In the genomic region with DNA sequence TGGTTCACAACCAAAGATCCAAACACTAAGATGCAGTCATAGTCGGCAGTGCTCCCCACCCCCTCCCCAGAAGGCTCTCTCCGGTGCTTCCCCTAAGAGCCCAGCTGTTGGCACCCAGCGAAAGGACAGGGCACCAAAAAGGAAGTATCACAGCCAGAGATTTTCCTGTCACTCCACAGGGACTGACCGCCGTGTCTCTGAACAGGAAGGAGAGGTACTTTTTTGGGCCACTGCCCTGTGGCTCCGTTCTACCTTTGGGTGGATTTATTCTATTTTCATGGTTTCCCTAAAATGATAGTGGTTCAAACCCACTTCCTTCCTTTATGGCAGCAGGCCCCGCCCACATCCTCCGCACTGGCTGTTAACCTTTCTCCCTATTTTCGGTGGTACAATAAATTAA, we compare ENCODE assay signal across 8 mouse cellular contexts. TPM values are rescaled to one million over a fixed set of nuclear protein-coding genes. Genes with fewer than 3 reads are reported as not detected.
DNase-seq lines count a peak whose midpoint lies in the region; ATAC-seq and TF ChIP-seq lines count a peak whose summit lies in the region.

No protein-coding gene starts in this region.

- no peaks in the 10 kb centered on the region for H3K9me3 ChIP-seq in neural tube, embryonic 12.5 days
- H3K9me3 ChIP-seq in intestine, postnatal 0 days (ENCODE audit: control insufficient read depth) = no peaks in the 10 kb centered on the region
- H3K9me3 ChIP-seq in neural tube, embryonic 14.5 days (ENCODE audit: control insufficient read depth, low read length) = no peaks in the 10 kb centered on the region
- no peaks in the 10 kb centered on the region for H3K9me3 ChIP-seq in forebrain, embryonic 14.5 days (replicated peaks; ENCODE audit: control insufficient read depth, low read length)

- ATAC-seq in neural tube, embryonic 12.5 days (ENCODE audit: low FRiP score, low read depth) = no peak
- ATAC-seq in intestine, postnatal 0 days = no peak
- no peak for ATAC-seq in neural tube, embryonic 14.5 days (ENCODE audit: low read depth)
- ATAC-seq in forebrain, embryonic 14.5 days = no peak

- H3K9ac ChIP-seq in neural tube, embryonic 12.5 days = no peak overlapping the region
- no peak overlapping the region for H3K9ac ChIP-seq in intestine, postnatal 0 days (ENCODE audit: low read depth, low read length)
- no peak overlapping the region for H3K9ac ChIP-seq in neural tube, embryonic 14.5 days (replicated peaks; ENCODE audit: low read depth, low read length)
- H3K9ac ChIP-seq in forebrain, embryonic 14.5 days (ENCODE audit: low read length) = no peak overlapping the region

- H3K4me1 ChIP-seq in neural tube, embryonic 12.5 days = no peaks in the 10 kb centered on the region
- no peaks in the 10 kb centered on the region for H3K4me1 ChIP-seq in intestine, postnatal 0 days (replicated peaks; ENCODE audit: control insufficient read depth, insufficient read depth, low read length)
- no peaks in the 10 kb centered on the region for H3K4me1 ChIP-seq in neural tube, embryonic 14.5 days (ENCODE audit: control insufficient read depth, insufficient read depth, low read length)
- H3K4me1 ChIP-seq in forebrain, embryonic 14.5 days (ENCODE audit: control insufficient read depth, insufficient read depth, low read length) = no peaks in the 10 kb centered on the region

- no peak for TF ChIP-seq CTCF in intestine, postnatal 0 days (IDR thresholded peaks at IDR 0.05; ENCODE audit: low read depth)

- 52% methylated on average over 9 of the region's 9 CpGs for WGBS in neural tube, embryonic 12.5 days
- WGBS in intestine, postnatal 0 days = 42% methylated on average over 9 of the region's 9 CpGs
- WGBS in neural tube, embryonic 14.5 days = 47% methylated on average over 9 of the region's 9 CpGs
- 78% methylated on average over 9 of the region's 9 CpGs for WGBS in forebrain, embryonic 14.5 days

- H3K4me2 ChIP-seq in neural tube, embryonic 12.5 days (replicated peaks) = peak overlapping the region; percentile 20; the same call in 1 of the 2 replicates
- H3K4me2 ChIP-seq in intestine, postnatal 0 days (replicated peaks; ENCODE audit: low read depth) = peak overlapping the region; percentile 33
- H3K4me2 ChIP-seq in neural tube, embryonic 14.5 days (ENCODE audit: low read depth, low read length) = peak overlapping the region; percentile 20; the same call in 1 of the 2 replicates
- H3K4me2 ChIP-seq in forebrain, embryonic 14.5 days (ENCODE audit: low read length) = no peak overlapping the region

- DNase-seq in adrenal gland, postnatal 25 days = peak; percentile 15
- no peak for DNase-seq in adrenal gland, adult 8-10 months
- no peak for DNase-seq in neural tube, embryonic 10.5 days (ENCODE audit: extremely low spot score, low spot score)
- no peak for DNase-seq in urinary bladder, adult 18-20 months (ENCODE audit: low spot score in 2 of 2)
- DNase-seq in forebrain, embryonic 14.5 days (ENCODE audit: low spot score) = no peak

- no peaks in the 10 kb centered on the region for H3K36me3 ChIP-seq in neural tube, embryonic 12.5 days
- H3K36me3 ChIP-seq in intestine, postnatal 0 days (ENCODE audit: control insufficient read depth, insufficient read depth) = no peaks in the 10 kb centered on the region
- no peaks in the 10 kb centered on the region for H3K36me3 ChIP-seq in neural tube, embryonic 14.5 days (ENCODE audit: control insufficient read depth, insufficient read depth, low read length)
- no peaks in the 10 kb centered on the region for H3K36me3 ChIP-seq in forebrain, embryonic 14.5 days (ENCODE audit: control insufficient read depth, insufficient read depth, low read length)

- no peaks in the 10 kb centered on the region for H3K27me3 ChIP-seq in neural tube, embryonic 12.5 days (replicated peaks)
- H3K27me3 ChIP-seq in intestine, postnatal 0 days (replicated peaks; ENCODE audit: control insufficient read depth, insufficient read depth, low read length) = no peaks in the 10 kb centered on the region
- no peaks in the 10 kb centered on the region for H3K27me3 ChIP-seq in neural tube, embryonic 14.5 days (ENCODE audit: control insufficient read depth, insufficient read depth, low read length)
- no peaks in the 10 kb centered on the region for H3K27me3 ChIP-seq in forebrain, embryonic 14.5 days (replicated peaks; ENCODE audit: control insufficient read depth, insufficient read depth, low read length)

- H3K4me3 ChIP-seq in neural tube, embryonic 12.5 days = no peak overlapping the region
- H3K4me3 ChIP-seq in intestine, postnatal 0 days (ENCODE audit: low read depth, low read length) = no peak overlapping the region
- H3K4me3 ChIP-seq in neural tube, embryonic 14.5 days (ENCODE audit: low read depth, low read length) = no peak overlapping the region
- no peak overlapping the region for H3K4me3 ChIP-seq in forebrain, embryonic 14.5 days (ENCODE audit: low read depth, low read length)

- no peak overlapping the region for H3K27ac ChIP-seq in neural tube, embryonic 12.5 days
- H3K27ac ChIP-seq in intestine, postnatal 0 days (ENCODE audit: low read depth, low read length) = no peak overlapping the region
- H3K27ac ChIP-seq in neural tube, embryonic 14.5 days (ENCODE audit: low read depth, low read length) = no peak overlapping the region
- no peak overlapping the region for H3K27ac ChIP-seq in forebrain, embryonic 14.5 days (ENCODE audit: low read depth, low read length)

RNA-seq across cellular contexts. Expression of a gene that starts 42.9 kb away (rescaled TPM):
- total RNA-seq in adrenal gland, postnatal 25 days (2021) = 55.2 and 57.1 TPM in 2 replicates
- total RNA-seq in adrenal gland, adult 8-10 months (2022) = 10 to 100 TPM; 49.7 to 79.8 (median 68.1) TPM
- polyA plus RNA-seq in neural tube, embryonic 12.5 days (2016; fragmentation: Nextera tagmentation; extraction: Ambion mirVana) = 19.7 and 20.0 TPM in 2 replicates
- polyA plus RNA-seq in intestine, postnatal 0 days (2015; fragmentation: Nextera tagmentation; extraction: Ambion mirVana) = 22.3 and 23.9 TPM in 2 replicates
- polyA plus RNA-seq in neural tube, embryonic 14.5 days (2014; fragmentation: Nextera tagmentation; extraction: Ambion mirVana) = 13.3 and 17.7 TPM in 2 replicates
- polyA plus RNA-seq in forebrain, embryonic 14.5 days (2014; fragmentation: Nextera tagmentation; extraction: Ambion mirVana) = 16.8 and 17.5 TPM in 2 replicates
